8 mouse cellular contexts compared by ENCODE assay signal in genomic region chr6:141249585-141250295, GRCm38 (mm10). TPM values are rescaled to one million over a fixed set of nuclear protein-coding genes. Genes with fewer than 3 reads are reported as not detected.
DNase-seq lines count a peak whose midpoint lies in the region; ATAC-seq and TF ChIP-seq lines count a peak whose summit lies in the region.

No protein-coding gene starts in this region.

- H3K9ac ChIP-seq in forebrain, postnatal 0 days = peak overlapping the region; percentile 48
- H3K9ac ChIP-seq in liver, postnatal 0 days (replicated peaks) = peak overlapping the region; percentile 41

- no peak for TF ChIP-seq CTCF in cerebellum, adult 2 months (IDR thresholded peaks at IDR 0.05; ENCODE audit: borderline replicate concordance, insufficient read depth, low read depth, low read length)
- TF ChIP-seq CTCF in forebrain, postnatal 0 days (IDR thresholded peaks at IDR 0.05; ENCODE audit: low read depth) = peak; percentile 27
- 0 out of 2 replicates have a peak, but pooled peaks have one; percentile 4 for TF ChIP-seq CTCF in liver, postnatal 0 days (IDR thresholded peaks at IDR 0.05; ENCODE audit: low read depth)

- ATAC-seq in forebrain, postnatal 0 days = peak; percentile 87
- ATAC-seq in liver, postnatal 0 days = peak; percentile 61

- TF ChIP-seq POLR2A in cerebellum, adult 2 months (IDR thresholded peaks at IDR 0.05; ENCODE audit: borderline replicate concordance, insufficient read depth, low read length) = no peak

- no peaks in the 10 kb centered on the region for H3K9me3 ChIP-seq in forebrain, postnatal 0 days (ENCODE audit: low read length)
- H3K9me3 ChIP-seq in liver, postnatal 0 days (ENCODE audit: low read length) = no peaks in the 10 kb centered on the region

- H3K27ac ChIP-seq in cerebellum, adult 2 months (ENCODE audit: insufficient read depth, low read length) = peak overlapping the region; percentile 51
- no peak overlapping the region for H3K27ac ChIP-seq in forebrain, postnatal 0 days (ENCODE audit: low read depth, low read length)
- 0 out of 2 replicates have a peak overlapping the region, but pooled peaks have one; percentile 16 for H3K27ac ChIP-seq in liver, postnatal 0 days (ENCODE audit: low read depth)

- H3K4me2 ChIP-seq in forebrain, postnatal 0 days (ENCODE audit: low read depth) = peak overlapping the region; percentile 87
- H3K4me2 ChIP-seq in liver, postnatal 0 days (ENCODE audit: low read depth, low read length) = peak overlapping the region; percentile 76

- peaks cover 10% of the 10 kb centered on the region; the same call in 1 of the 2 replicates for H3K4me1 ChIP-seq in cerebellum, adult 2 months (ENCODE audit: control insufficient read depth, insufficient read depth, low read length)
- H3K4me1 ChIP-seq in forebrain, postnatal 0 days (ENCODE audit: insufficient read depth) = no peaks in the 10 kb centered on the region
- no peaks in the 10 kb centered on the region for H3K4me1 ChIP-seq in liver, postnatal 0 days (ENCODE audit: insufficient read depth)

- H3K27me3 ChIP-seq in cerebellum, adult 2 months (ENCODE audit: control insufficient read depth, insufficient read depth, low read length) = no peaks in the 10 kb centered on the region
- H3K27me3 ChIP-seq in forebrain, postnatal 0 days (ENCODE audit: insufficient read depth, low read length) = peaks cover 14% of the 10 kb centered on the region
- H3K27me3 ChIP-seq in liver, postnatal 0 days (ENCODE audit: insufficient read depth, low read length) = peaks cover 26% of the 10 kb centered on the region

- intact Hi-C loops in heart, postnatal 14 days (cut with DNase I) = loop anchor here (2.0 to 10.0 kb wide), 5 partner anchors 63 to 482 kb away; no protein-coding TSS in a partner anchor

- no peaks in the 10 kb centered on the region for H3K36me3 ChIP-seq in forebrain, postnatal 0 days (ENCODE audit: insufficient read depth)
- H3K36me3 ChIP-seq in liver, postnatal 0 days (replicated peaks; ENCODE audit: insufficient read depth, low read length) = no peaks in the 10 kb centered on the region

- no peak for TF ChIP-seq EP300 in liver, postnatal 0 days (IDR thresholded peaks at IDR 0.05; ENCODE audit: low read depth)

- peak; percentile 72 for DNase-seq in NIH3T3 (ENCODE audit: low read depth)
- DNase-seq in cerebellum, adult 2 months = peak; percentile 69 to 80
- peak; percentile 57 for DNase-seq in forebrain, postnatal 0 days
- peak; percentile 82 to 86 for DNase-seq in heart, postnatal 14 days
- DNase-seq in kidney, postnatal 4 days = peak; percentile 79 to 88
- peak; percentile 43 for DNase-seq in liver, postnatal 0 days
- peak; percentile 69 for DNase-seq in ovary, postnatal 36 days (ENCODE audit: low spot score)
- DNase-seq in urinary bladder, postnatal 25 days (ENCODE audit: low spot score) = peak; percentile 52

- peak overlapping the region; percentile 84 for H3K4me3 ChIP-seq in cerebellum, adult 2 months (replicated peaks; ENCODE audit: insufficient read depth, low read depth, low read length)
- H3K4me3 ChIP-seq in forebrain, postnatal 0 days (ENCODE audit: low read depth, low read length) = peak overlapping the region; percentile 49
- H3K4me3 ChIP-seq in liver, postnatal 0 days (ENCODE audit: low read depth, low read length) = peak overlapping the region; percentile 54

- under 1% methylated on average over 62 of the region's 68 CpGs for WGBS in cerebellum, adult 2 months
- WGBS in forebrain, postnatal 0 days = 3% methylated on average over 67 of the region's 68 CpGs
- WGBS in liver, postnatal 0 days (ENCODE audit: insufficient replicate concordance) = 3% methylated on average over 39 of the region's 68 CpGs

RNA-seq across cellular contexts. Expression of gene Pde3a, which starts 0.7 kb away (rescaled TPM):
- 3.3 and 3.4 TPM in 2 replicates for polyA plus RNA-seq in cerebellum, adult 2 months (2012; rRNA removed)
- total RNA-seq in forebrain, postnatal 0 days (2014; rRNA removed) = 4.7 and 4.9 TPM in 2 replicates
- 0.44 and 1.2 TPM in 2 replicates for polyA plus RNA-seq in forebrain, postnatal 0 days (2015; fragmentation: Nextera tagmentation; extraction: Ambion mirVana)
- 10 to 100 TPM; 56.4 to 58.2 TPM for total RNA-seq in heart, postnatal 14 days (2021)
- polyA plus RNA-seq in liver, postnatal 0 days (2015; fragmentation: Nextera tagmentation; extraction: Ambion mirVana) = 1.3 TPM in 2 replicates
